Mouse (Mus musculus) right cerebral cortex, adult 18-20 months (tissue): Measurements from ENCODE around the gene Bnc2.

ENCODE experiments used
- DNase-seq: peaks from one replicate; pipeline ENCODE4 v3.0.0; 2022; ENCODE audit warnings: mixed read lengths

Bnc2 gene

DNA sequence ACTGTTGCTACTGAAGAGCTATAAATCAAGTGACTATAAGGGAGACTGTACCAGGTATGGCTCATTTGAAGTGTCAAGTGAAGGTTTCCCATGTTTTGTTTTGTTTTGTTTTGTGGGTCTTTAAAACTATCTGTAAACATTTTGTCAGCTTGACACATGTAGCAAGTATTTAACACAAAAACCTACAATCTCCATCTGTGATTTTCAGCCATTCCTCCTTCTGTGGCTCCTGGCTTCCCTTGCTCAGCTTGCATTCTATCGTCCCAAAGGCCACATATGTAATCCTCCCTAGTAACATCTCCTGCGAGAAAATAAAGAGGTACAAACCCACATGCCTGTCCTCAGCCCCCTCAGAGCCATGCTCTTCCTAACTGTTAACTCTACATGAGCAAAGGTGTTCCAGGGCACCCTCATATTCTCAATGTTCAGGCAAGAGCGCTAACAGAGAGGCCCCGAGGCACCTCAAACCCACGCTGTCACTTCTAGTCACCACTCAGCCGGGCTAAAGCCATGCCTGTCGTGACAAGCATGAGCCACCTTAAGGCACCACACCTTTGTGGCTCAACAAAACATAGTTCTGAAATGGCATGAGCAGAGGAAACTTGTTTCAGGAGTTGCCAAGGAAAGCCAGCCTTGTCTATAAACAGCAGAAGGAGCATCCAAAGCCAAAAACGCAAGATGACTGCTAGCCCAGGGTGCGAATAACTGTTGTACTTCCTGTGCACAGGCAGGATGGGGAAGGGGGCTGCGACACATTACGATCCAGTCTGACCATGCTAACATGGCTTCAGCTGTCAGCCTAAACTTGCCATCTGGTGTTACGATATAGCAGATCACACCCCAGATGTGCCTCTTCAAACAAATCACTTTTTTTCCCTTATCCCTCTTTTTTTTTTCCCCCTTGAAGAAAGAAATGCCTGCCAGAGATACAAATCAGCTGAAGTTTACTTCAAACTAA, 42.0 kb downstream of the Bnc2 start:
- DNase-seq: no peak

DNA sequence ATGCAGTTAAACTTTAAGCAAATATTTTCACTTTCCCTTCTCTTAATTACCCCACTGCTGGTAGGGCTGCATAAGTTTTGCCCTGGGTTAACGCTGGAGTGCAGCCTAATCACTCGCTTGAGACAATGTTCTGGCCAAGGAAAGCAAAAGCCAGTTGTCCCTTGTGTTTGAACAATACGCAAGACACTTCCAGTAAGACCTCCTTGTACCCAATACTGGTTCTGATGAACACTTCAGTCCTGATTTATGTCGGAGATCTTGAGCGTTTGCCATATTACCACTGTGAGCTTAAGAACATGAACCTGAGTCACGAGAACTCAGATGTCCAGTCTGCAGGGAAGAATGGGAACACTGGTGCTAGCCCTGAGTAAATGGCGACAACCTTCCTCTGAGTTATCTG, 47.5 kb downstream of the Bnc2 start:
- DNase-seq: no peak

DNA sequence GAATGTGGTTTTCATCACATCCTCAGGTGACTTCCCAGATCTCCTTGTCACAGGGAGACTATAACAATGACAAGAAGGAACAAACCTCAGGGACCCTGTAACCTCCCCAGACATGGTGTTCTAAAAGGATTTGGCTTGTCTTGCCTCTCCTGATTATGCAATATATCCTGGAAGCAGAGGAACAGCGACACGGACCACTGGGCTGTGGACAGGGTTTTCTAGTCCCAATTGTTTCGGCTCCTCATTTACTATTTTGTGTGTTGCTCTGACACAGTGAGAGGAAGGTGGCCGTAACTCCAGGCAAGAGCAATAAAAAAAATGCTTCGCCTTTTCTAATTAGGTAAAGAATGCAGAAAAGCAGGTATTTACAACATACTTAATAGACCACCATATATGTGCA, 51.8 kb downstream of the Bnc2 start:
- DNase-seq: no peak

DNA sequence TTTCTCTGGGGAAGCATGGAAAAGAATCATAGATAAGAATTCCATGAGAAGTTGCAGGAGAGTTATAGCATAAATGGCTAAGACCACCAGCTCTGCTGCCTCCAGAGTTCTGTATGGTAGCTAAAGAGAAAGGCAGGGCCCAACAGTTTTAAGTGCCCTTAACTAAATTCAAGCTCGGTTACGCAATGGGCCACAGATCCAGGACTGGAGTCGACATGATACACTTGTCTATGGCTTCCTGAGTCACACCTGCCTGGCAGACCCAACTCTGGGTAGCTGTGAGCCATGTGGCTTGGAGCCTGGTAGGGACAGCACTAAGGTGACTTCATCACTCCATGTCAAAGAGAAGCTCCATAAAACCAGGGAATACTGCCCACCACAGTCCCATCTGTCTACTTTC, 53.3 kb downstream of the Bnc2 start:
- no peak for DNase-seq

DNA sequence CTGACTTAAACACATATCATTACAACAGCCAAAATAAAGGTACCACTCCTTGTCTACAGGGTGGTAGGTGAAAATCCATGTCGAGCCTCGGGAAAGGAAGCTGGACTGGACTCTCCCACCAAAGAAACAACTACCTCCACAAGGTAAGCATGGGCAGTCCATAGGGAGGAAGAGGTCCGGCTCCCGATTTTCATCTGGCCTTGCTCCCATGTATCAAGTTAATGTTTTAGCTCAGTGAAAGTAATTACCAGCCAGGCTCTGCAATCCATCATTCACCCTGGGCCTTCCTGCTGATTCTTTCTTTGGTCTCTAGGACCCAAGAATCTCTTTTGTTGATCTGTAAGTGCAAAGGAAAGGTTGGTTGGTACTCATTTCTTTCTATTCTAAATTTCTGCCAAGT, 65.2 kb downstream of the Bnc2 start:
- no peak for DNase-seq

DNA sequence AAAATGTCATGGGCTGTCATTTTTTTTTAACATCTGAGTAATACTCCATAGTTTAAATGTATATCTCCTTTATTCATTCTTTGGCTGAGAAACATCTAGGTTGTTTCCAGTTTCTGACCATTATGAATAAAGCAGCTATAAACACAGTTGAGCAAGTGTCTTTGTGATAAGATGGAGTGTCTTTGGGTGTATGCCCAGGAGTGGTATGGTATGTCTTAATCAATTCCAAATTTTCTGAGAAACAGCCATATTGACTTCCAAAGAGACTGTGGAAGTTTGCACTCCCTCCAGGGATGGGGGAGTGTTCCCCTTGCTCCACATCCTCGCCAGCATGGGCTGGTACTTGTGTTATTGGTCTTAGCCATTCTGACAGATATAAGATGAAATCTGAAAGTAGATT, 70.6 kb downstream of the Bnc2 start:
- DNase-seq: no peak

DNA sequence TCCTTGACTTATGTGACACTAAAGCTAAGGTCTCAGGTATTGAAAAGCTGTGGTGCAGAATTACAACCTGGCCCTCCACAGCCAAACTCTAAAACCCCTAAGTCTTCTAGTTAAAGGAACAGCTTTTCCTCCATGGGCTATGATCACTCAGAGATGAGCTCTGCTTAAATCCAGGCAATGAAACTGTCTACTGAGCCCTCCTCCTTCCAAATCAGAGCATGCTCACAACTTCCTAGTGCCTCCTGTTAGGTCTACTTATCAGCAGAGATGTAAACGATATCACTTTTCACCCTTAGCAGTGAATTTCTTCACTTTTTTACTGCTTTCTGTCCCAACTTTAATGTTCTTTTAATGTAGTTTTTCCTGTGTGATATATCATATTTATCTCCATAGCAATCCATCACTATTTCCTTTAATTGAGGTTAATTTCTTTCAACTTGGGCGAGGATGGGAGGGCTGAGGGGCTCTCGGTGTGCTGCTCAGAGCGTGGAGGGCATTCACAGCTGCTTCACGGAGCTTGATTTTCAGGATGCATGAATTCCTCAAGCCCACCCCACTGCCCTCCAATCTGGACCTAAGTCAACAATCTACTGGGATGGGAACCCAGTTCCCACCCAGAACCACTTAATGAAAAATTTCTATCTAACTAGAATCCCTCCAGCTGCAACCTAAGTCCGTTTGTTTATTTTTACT, 94.7 kb downstream of the Bnc2 start:
- no peak for DNase-seq

DNA sequence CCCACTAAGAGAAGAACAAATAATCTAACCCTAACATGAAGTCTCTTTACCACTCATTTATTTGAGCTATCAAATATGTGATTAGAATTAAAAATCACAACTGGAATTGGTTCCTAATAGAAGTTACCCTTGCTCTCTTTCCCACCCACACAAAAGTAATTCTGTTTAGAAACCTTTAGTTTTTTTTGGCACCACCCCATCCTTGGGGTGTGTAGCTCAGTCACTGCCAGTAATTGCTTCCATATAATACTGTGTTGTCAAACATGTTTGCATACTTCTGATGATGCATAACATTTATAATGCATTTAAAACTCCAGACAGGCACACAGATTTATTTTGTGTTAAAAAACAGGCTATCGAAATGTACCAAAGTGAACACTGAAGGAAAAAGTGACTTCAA, 96.8 kb downstream of the Bnc2 start:
- no peak for DNase-seq

DNA sequence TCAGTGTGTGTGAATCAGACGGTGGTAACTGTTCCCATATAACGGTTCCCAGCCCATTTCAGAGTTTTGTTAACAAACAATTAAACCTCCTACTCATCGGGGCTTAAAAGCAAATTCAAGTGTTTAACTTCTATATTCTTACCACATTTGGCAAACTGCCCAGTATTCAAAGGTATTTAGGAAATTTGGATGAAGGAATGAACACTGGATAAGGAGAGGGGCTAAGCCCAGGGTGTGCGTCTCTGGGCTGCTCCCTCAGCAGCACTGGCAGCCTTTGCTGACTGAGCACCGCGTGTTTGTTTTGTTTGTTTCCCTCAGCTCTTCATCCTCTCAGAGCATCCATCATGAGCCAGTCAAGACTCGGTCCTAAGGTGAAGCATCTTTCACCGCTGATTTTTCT, 109.0 kb downstream of the Bnc2 start:
- DNase-seq: no peak

DNA sequence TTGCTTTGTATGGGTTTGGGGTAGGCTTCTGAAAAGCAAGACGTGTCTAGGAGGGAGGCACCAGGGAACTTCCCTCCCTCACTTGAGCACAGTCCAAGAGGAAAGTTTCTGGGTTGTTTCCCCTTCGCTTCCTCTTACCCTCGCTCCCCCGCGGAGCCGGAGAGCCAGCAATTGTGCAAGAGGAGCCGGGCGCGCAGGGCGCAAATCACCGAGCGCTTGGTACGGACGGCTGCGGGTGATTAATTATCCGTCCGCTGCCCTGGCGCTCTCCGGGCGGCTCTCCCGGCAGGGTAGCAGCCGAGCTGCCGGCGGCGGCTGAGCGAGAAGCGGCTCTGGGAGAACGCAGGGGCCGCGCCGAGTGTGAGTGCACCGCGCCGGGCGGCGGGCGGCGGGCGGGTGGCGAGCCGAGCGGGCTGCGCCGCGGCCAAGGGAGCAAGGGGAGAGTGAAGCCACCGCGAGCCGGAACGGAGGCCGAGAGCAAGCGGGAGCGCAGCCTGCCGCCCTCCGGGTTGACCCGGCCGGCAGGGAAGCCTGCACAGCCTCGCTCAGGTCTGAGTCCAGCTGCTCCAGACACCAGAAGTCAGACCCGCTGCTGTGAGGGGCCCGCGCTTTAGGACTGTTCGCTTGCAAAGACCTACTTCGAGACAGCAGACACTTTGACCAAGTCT, 129.7 kb downstream of the Bnc2 start:
- peak; percentile 14 for DNase-seq

DNA sequence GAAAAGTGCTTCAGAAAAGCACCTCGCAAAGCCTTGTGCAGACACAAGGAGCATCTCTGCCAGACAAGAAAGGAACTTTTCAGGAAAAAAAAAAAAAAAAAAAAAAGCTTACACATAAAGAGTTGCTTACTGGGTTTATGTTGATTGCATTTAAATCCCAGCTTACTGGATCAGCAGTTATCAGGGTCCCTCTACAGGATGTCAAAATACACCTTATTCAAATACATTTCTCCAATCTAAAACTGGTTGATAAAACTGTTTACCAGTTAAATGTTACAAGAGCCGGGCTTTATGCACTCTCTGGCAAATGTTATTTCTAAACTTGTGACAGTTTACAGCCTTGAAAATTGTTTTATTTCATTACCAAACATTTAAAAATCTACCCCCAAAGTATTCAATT, 130.4 kb downstream of the Bnc2 start:
- no peak for DNase-seq

DNA sequence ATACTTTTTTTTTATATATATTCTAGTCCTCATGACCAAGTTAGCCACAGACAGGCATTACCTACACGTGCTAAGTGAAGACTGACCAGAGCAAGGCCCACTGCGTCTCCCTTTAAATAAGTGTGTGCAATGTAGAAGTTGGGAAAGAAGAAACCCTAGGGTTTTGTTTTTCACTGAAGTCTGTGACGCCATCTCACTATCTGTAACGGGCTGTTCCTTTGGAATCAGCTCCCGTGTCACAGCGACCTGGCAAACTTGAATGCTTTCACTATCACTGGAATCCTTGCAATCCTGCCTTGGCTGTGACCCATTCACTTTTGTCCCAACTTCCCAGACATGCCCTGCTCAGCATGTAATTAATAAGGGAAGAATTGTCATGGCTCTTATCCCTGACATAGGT, 134.5 kb downstream of the Bnc2 start:
- DNase-seq: no peak

DNA sequence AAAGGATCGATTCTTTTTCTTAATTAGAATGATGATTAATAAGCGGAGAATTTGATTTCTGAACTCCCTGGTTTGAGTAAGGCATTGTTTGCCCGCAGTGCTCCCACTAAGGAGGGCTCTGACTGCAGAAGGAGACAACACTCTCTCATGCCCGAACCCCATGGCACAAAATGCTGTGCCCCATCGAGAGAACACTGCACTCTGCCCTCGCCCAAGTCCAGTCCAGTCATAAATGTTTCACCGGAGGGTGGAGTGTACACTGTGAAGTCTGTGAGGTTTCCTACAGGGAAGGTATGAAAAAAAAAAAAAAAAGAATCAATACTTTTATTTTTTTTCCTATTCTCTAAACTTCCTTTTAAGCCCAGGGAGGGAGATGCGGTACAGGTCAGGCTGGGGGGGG, 135.7 kb downstream of the Bnc2 start:
- no peak for DNase-seq

DNA sequence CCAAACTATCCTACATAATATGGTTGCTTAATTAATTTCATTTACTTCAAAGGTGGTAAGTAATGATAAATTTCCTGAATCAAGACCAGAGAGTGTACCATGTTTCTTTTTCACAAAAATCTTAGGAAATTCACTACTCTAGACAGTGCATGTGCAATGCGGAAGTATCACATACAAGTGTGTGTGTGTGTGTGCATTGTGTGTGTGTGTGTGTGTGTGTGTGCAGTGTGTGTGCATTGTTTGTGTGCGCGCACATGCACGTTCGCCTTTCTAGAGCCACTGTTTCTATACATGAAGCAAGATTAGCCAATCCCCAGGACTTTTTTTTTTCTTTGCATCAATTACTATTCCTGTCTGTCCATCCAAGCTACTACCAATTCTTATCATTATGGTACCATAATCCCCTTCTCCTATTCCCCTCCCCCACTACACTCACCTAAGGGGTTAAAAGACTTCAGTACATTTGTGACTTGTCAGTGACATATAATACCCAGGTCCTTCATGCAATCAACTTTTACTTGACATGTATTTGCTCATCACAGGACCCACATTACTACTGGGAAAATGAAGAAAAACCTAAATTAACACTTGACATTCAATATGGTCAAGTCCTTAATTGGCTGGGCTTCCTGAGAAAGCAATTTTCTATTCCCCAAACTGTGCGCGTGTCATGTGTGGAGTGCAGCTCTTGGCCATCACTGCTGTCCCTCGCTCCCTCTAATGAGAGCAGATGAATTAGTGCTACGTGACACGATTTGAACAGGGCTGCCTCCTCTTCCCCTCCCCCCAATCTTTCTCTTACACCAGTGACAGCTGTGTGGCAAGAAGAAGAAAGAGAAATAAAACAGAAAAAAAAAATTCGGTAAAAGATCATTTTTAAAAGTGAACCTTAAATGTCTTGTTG, 145.9 kb downstream of the Bnc2 start:
- no peak for DNase-seq

DNA sequence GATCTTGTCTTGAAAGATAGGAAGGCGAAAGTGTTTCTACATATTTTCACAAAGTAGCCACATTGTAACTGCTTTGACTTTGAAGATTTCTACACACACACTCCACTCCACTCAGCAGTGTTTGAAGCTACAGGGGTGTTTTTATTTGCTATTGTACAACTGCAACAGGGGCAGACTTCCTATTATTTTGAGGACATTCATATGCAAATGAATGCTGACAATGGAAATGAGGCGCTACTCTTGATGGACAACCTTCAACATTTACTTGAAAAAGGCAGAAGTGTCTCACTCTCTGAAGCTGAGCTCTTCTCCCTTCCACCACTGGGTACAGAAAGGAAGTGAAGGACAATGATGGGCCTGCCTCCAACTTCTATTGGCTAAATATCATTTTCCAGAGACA, 146.7 kb downstream of the Bnc2 start:
- DNase-seq: no peak

DNA sequence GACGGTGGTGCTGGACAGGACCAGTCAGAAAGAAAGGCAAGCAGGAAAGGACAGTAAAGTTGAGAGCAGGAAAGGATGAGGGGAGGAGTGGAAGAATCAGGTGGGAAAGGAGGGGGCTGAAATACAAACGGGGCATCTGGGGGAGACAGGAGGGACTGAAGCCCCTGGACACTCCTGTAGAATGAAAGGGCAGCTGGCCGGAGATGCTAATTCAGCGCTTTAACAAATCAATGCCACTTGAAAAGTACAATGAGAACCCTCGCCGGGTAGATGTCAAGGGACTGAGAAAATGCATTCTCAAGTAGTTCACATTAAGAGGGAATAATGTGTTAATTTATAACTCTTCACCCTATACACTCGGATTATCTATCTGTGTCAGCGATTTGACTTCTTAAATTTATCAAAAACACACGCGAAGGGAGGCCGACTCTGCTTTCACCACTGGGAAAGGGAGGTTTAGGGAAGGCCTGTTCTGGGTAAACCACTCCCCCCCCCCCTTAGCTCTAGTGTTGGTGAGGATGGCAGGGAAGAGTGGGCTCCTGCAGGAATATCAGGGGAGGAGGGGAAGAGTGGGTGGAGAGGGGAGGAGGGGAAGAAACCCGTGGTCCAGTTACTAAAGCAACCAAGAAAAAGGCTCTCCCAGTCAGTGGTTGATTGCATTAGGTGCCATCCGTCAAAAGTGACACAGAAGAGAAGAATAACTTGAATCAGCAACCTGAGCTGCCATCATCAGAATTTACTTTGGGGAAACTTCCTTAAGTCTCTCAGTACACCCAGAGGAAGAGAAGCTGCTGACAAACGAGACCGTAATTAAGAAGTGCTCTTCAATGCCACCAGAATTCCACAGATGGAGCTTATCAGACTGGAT, 147.8 kb downstream of the Bnc2 start:
- no peak for DNase-seq

DNA sequence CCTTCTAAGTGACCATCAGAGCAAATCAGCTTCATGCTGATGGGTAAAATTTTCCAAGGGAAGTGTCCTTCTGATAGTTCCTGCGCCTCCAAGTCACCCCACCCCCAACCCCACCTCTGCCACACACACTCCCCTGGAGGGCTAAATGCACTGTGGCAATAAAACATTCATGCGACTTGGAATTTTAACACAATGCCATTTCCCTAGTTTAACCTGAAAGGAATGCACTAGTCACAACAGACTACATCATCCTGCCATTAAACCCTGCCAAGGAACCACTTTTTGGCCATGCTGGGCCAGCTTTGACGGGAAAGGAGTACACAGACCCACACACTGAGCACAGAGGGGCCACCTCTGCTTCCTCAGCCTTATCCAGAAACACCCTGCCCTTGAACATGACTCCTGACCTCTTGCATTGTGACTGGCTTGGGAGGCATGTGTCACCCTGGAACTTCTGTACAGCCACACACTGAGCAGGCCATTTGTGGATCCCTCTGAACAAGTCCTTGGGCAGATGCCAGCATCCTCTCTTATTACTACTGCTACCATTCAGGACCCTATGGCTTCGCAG, 151.3 kb downstream of the Bnc2 start:
- no peak for DNase-seq

DNA sequence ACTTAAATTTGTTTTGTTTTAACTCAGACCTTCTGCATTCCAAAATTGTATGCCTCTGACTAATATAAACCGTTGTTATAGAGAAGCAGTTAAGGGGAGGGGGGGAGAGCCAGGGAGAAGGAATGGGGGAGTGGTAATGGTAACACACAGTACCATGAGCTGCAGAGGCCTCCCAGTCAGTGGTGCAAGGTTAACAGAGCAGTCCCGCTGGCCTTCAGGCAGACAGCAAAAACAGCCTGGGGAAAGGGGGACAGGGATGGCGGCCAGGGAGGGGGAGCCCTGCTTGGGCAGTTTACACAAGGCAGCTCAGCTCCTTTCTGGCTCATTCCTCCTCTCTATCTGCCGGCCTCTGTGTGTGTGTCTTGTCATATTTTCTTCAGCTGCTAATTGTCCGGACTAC, 151.9 kb downstream of the Bnc2 start:
- DNase-seq: no peak

DNA sequence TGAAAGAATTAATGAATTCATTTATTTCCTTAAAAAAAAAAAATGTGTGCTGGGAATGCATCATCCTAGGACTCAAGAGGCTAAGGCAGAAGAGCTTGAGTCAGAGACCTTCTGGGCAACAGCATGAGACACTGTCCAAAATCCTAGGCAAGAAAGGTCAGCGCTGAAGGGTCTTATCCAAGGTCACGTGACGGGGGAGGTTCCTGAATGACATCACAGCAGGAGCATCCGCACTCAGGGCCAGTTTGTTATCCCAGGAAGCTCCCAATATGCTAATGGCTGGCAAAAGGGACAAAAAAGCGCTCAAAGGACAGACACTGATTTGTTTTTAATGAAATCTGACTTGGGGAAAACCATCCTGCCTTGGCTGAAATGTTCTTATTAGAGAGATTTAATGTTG, 153.5 kb downstream of the Bnc2 start:
- no peak for DNase-seq

DNA sequence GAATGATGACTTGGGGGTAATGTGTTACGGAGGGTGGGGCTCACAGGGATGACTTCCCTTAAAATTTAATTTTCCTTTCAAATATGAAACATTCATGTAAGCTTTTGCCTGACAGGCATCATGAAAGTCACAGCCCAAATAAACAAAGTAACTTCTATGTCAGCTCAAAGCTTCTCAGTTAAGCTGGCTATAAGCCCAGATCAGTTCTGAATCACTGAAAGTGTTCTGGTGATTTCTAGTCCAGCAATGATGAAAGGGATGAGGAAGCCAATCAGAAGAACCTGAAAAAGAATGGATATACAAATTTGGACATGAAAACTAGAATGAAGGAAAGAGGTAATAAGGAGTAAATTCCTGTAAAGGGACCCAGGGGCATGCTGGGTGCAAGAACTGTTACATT, 164.6 kb downstream of the Bnc2 start:
- DNase-seq: no peak

DNA sequence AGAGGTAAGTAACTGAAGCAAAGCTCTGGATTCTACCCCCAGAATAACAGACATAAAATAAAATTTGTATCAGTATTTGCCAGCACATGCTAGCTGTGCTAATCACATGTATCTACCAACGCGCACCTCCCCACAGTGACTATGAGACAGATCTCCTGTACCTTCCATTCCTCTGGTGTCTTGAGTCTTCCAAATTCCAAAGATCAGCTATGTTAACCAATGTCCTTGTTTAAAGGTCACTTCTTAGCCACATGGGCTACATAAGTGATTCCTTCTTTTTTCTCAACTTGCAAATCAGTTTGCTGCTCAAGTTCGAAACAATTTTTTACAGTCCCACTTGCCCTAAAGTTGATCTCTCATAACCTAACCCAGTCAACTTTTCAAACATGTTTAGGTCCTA, 167.5 kb downstream of the Bnc2 start:
- DNase-seq: no peak
